Mouse (Mus musculus): Measurements from ENCODE around the gene Rac3. TPM values are rescaled to one million over a fixed set of nuclear protein-coding genes. Genes with fewer than 3 reads are reported as not detected.
"Not testable (repeated sequence)": the region's sequence is repeated elsewhere in the genome, so short reads cannot be mapped to it uniquely, and the experiment has no call there.

Rac3 gene
- polyA plus RNA-seq, 1 experiment from 2014 or later = 7.5 TPM

DNA sequence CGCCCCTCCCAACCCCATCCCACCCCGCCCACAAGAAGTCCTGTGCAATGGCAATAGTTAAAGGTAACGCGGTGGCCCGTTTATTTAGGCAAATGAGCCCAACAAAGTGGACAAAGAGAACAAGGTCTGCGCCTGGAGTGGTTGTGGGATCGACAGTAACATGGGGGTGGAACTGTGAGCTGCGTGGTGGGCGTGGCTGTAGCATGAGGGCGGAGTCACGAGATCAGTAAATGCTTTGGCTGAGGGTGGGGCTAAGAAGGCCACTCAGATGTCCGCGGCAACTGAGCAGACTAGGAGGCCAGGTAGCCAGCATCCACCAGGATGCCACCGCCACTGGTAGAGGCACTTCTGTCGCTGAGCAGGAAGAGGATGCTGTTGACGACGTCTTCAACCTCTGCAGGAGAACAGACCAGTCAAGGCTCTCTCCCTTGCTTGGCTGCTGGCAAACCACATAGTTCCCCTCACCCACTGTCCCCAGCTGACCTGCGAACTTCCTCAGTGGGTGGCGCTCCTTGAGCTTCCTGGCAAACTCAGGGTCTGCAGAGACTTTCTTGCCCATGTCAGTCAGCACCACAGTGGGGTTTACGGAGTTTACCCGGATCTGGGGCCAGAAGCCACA, 8.3 kb downstream of the Rac3 start:
- not testable (repeated sequence) for H3K4me3 ChIP-seq (ENCODE audit: inconsistent target)

GRCm38 (mm10) chr11:120730331-120730870, 9.1 kb downstream of the Rac3 start:
- H3K4me3 ChIP-seq (ENCODE audit: inconsistent target) = peak overlapping the region; percentile 20; the same call in 1 of the 2 replicates
- H3K27ac ChIP-seq = no peak overlapping the region
- H3K79me2 ChIP-seq (ENCODE audit: inconsistent target) = no peaks in the 10 kb centered on the region
- H3K36me3 ChIP-seq (ENCODE audit: inconsistent target) = peaks cover 6% of the 10 kb centered on the region
- WGBS (ENCODE audit: missing documents) = 91% methylated on average over 10 of the region's 10 CpGs

More for the DNA sequence above, 8.3 kb downstream of the Rac3 start:
- H3K27ac ChIP-seq; H3K79me2 ChIP-seq (ENCODE audit: inconsistent target); H3K36me3 ChIP-seq (ENCODE audit: inconsistent target): not testable (repeated sequence)
- 8% methylated on average over 17 of the region's 21 CpGs for WGBS (ENCODE audit: missing documents)

- WGBS (ENCODE audit: missing documents) = 89% methylated on average over 1 of the region's 1 CpGs
- no peaks in the 10 kb centered on the region for H3K36me3 ChIP-seq (ENCODE audit: inconsistent target)
- H3K4me3 ChIP-seq (ENCODE audit: inconsistent target) = peak overlapping the region; percentile 20
- no peaks in the 10 kb centered on the region for H3K79me2 ChIP-seq (ENCODE audit: inconsistent target)
- H3K27ac ChIP-seq = peak overlapping the region; percentile 77
These were observed 10.1 kb downstream of the Rac3 start for GRCm38 (mm10) chr11:120731395-120731794.

DNA sequence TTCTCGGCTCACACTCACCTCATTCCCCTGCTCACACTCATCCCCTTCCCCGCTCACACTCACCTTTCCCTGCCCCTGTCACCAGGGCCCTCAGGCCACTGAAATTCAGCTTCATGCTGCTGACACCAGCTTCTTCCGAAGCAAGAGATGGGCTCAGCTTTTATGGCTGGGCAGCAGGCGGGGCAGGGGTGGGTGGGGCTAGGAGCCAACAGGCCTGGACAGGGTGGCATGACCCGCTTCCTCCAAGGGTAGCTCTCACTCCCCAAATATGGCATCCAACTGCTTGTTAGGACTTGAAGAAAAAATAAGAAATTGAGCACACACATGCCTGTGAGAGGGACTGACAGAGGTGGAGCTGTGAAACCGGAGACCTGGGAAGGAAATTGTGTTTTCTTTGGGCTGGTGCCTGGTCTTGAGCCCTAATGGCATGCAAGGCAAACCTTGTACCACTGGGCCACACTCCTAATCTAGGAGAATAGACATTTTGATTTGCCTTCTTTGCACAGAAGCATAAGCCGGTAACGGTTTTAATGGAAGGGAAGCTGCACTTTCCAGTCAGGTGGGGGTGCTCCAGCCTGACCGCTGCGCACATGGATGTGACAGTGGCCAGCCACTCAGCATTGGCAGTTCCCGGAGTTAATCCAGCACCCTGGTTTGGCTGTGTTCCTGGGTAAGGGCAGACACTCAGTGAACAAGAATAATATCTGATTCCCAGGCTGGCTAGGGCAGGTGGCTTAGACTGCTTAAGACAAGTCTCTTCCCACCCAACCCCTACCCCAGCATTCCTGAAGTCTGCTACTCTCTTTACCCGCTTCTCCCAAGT, 10.8 kb downstream of the Rac3 start, which contains the start of gene Cbr2:
Gene Cbr2 (minus strand): TSS at position 257 of the 823 bp plus-strand sequence.
- WGBS (ENCODE audit: missing documents) = 90% methylated on average over 12 of the region's 12 CpGs
- H3K27ac ChIP-seq = peak within 1 kb of the TSS; percentile 77
- H3K4me3 ChIP-seq (ENCODE audit: inconsistent target) = peak within 1 kb of the TSS; percentile 20
- H3K36me3 ChIP-seq (ENCODE audit: inconsistent target) = no peaks in the 10 kb centered on the region
- H3K79me2 ChIP-seq (ENCODE audit: inconsistent target) = no peaks in the 10 kb centered on the region

DNA sequence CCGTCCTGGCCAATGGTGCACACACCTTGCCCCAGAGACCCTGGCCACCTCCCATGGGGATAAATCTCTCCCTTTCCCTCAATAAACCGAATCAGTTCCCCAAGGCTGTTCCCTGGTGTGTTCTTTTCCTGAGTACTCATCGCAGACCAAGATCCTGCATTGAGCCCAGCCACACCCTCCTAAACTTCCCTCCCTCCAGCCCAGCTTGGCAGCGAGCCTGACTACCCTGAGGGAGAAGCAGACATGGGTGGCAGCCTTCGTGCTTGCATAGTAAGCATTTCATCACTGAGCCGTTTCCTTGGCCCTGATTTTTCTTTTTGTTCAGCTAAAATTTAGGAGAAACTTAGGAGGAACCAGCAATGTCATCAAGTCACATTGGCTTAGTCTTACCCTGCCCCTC, 12.3 kb downstream of the Rac3 start:
- no peaks in the 10 kb centered on the region for H3K36me3 ChIP-seq (ENCODE audit: inconsistent target)
- no peaks in the 10 kb centered on the region for H3K79me2 ChIP-seq (ENCODE audit: inconsistent target)
- no peak overlapping the region for H3K4me3 ChIP-seq (ENCODE audit: inconsistent target)
- H3K27ac ChIP-seq = peak overlapping the region; percentile 77
- 17% methylated on average over 6 of the region's 6 CpGs for WGBS (ENCODE audit: missing documents)

GRCm38 (mm10) chr11:120736424-120736823, 15.2 kb downstream of the Rac3 start:
- Histone ChIP-seq H3K79me2 (ENCODE audit: inconsistent target) (no peaks in the 10 kb centered on the region), H3K4me3 (ENCODE audit: inconsistent target) (no peak overlapping the region), H3K27ac (no peak overlapping the region), H3K36me3 (ENCODE audit: inconsistent target) (no peaks in the 10 kb centered on the region)
- WGBS (ENCODE audit: missing documents) = 93% methylated on average over 5 of the region's 6 CpGs

DNA sequence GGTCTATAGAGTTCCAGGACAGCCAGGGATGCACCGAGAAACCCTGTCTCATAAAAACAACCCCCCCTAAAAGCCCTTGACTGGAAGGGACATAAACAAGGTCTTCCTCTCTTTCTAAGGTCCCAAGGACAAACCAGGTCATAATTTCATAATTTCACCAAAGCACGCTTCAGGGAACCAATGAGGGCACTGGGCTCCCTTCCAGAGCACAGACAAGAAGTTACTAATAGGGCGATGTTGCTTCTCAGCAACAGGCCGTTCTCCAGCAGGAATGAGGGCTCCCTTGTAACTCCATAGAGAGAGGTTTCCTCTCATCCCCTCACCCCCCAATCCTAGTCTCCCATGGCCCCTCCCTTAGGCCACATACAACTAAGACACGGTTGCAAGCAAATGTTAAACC, 19.7 kb downstream of the Rac3 start:
- no peak overlapping the region for H3K27ac ChIP-seq
- H3K36me3 ChIP-seq (ENCODE audit: inconsistent target) = no peaks in the 10 kb centered on the region
- no peaks in the 10 kb centered on the region for H3K79me2 ChIP-seq (ENCODE audit: inconsistent target)
- H3K4me3 ChIP-seq (ENCODE audit: inconsistent target) = no peak overlapping the region
- 92% methylated on average over 5 of the region's 5 CpGs for WGBS (ENCODE audit: missing documents)

DNA sequence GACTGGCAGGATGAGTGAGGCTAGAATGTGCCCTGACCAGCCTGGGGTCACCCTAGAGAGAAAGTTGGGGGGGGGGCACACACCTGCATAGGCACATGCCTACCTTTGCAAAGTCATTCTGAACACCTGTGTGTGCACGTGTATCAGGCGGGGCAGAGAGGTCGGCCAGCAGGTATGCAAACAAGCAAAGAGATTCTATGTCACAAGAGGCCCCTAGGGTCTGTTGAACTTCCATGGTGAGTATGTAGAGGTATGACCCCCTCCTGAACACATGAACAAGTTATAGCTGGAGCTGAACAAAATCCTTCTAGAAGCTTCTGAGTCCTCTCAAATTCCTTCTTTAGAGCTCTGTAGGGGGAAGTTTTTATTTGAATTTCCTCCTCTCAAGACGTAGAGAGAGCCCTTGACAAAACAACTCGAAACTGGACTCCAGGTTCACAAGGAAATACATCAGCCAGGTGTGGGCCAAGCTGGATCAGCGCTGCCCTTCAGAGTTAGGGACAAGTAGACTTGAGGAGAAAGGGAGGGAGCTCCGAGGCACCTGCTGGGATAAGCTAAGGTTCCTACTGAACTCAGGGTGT, 22.9 kb downstream of the Rac3 start:
- H3K79me2 ChIP-seq (ENCODE audit: inconsistent target) = no peaks in the 10 kb centered on the region
- 91% methylated on average over 7 of the region's 7 CpGs for WGBS (ENCODE audit: missing documents)
- H3K27ac ChIP-seq = no peak overlapping the region
- H3K4me3 ChIP-seq (ENCODE audit: inconsistent target) = no peak overlapping the region
- H3K36me3 ChIP-seq (ENCODE audit: inconsistent target) = no peaks in the 10 kb centered on the region

- Histone ChIP-seq H3K4me3 (ENCODE audit: inconsistent target) (no peak overlapping the region), H3K79me2 (ENCODE audit: inconsistent target) (no peaks in the 10 kb centered on the region), H3K27ac (peak overlapping the region; percentile 68), H3K36me3 (ENCODE audit: inconsistent target) (no peaks in the 10 kb centered on the region)
- WGBS (ENCODE audit: missing documents) = 4% methylated on average over 4 of the region's 4 CpGs
These were observed 26.7 kb downstream of the Rac3 start for GRCm38 (mm10) chr11:120747974-120748373.

DNA sequence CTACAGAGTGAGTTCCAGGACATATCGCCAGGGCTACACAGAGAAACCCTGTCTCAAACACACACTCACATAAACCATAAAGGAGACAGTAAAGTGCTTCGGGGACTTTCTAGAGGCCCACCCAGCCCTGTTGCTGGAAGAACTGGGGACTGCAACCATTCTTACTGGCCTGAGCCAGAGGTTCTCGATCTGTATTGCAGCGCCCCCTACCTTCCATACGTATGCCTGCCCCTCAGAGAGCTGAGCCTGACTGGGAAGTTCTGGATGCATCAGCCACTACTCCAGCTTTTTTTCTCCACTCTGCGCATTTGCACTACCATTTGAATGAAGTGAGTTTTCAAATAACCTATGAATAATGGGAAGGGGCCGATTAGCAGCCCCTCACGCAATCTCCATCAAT, 28.2 kb downstream of the Rac3 start:
- no peak overlapping the region for H3K4me3 ChIP-seq (ENCODE audit: inconsistent target)

DNA sequence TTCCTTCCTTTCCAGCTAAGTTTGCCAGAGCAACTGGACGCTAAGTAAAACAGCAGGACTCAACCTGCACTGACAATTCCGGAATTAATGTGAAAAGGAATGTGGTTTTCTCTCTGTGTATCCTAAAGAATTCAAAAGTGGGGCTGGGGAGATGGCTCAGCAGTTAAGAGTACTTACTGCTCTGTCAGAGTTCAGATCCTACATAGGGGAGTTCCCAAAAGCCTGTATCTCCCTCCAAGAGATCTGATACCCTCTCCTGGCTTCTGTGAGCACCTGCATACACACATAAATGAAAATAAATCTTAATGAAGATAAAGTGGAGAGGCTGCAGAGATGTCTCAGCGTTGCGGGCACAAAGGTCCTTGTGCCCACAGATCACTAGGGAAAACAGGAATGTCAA, 30.3 kb downstream of the Rac3 start:
- Histone ChIP-seq H3K4me3 (ENCODE audit: inconsistent target) (no peak overlapping the region), H3K36me3 (ENCODE audit: inconsistent target) (no peaks in the 10 kb centered on the region), H3K27ac (no peak overlapping the region), H3K79me2 (ENCODE audit: inconsistent target) (no peaks in the 10 kb centered on the region)
- 95% methylated on average over 4 of the region's 4 CpGs for whole genome bisulfite sequencing (ENCODE audit: missing documents)

More for the DNA sequence above, 28.2 kb downstream of the Rac3 start:
- no peaks in the 10 kb centered on the region for H3K79me2 ChIP-seq (ENCODE audit: inconsistent target)
- WGBS (ENCODE audit: missing documents) = 58% methylated on average over 8 of the region's 8 CpGs
- H3K27ac ChIP-seq = no peak overlapping the region
- H3K36me3 ChIP-seq (ENCODE audit: inconsistent target) = no peaks in the 10 kb centered on the region

DNA sequence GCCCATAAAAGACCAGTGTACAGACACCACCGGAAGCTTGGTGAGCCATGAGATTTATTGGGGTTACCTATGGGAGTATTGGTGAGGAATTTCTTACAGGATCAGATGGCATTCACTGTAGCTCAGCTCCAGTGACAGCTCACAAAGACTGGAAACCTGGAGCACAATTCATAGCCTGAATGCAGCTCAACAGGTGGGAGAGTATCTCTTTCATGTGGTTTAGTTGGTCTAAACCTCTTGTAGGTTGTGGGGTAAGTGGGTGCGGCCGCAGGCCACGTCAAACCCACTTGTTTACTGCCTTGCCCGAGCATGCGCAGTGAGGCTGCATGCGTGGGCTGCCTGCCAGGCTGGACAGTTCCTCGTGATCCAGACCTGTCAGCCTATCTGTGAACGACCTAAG, 39.0 kb downstream of the Rac3 start:
- Histone ChIP-seq H3K79me2 (ENCODE audit: inconsistent target) (no peaks in the 10 kb centered on the region), H3K36me3 (ENCODE audit: inconsistent target) (no peaks in the 10 kb centered on the region), H3K27ac (no peak overlapping the region), H3K4me3 (ENCODE audit: inconsistent target) (no peak overlapping the region)
- 98% methylated on average over 5 of the region's 9 CpGs for WGBS (ENCODE audit: missing documents)

GRCm38 (mm10) chr11:120761811-120762671, 40.8 kb downstream of the Rac3 start:
- no peaks in the 10 kb centered on the region for H3K36me3 ChIP-seq (ENCODE audit: inconsistent target)
- H3K27ac ChIP-seq = no peak overlapping the region
- no peak overlapping the region for H3K4me3 ChIP-seq (ENCODE audit: inconsistent target)
- WGBS (ENCODE audit: missing documents) = 83% methylated on average over 14 of the region's 14 CpGs
- H3K79me2 ChIP-seq (ENCODE audit: inconsistent target) = no peaks in the 10 kb centered on the region

DNA sequence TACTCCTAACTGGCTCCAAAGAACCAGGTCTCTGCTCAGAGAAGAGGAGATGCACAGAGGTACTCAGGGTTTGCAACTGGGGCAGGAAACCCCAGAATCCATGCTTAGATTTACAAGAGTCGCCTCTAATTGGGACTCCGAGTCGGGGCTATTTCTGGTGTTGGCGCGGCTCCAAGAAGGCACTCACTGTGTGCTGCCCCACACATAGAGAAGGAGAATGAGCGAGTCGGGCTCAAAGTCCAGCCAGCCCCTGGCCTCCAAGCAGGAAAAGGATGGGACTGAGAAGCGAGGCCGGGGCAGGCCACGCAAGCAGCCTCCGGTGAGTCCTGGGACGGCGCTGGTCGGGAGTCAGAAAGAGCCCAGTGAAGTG, 41.4 kb downstream of the Rac3 start, which contains the start of gene Hmga1b:
Gene Hmga1b (plus strand): TSS at position 123 of the 370 bp plus-strand sequence.
- not testable (repeated sequence) for H3K4me3 ChIP-seq (ENCODE audit: inconsistent target); H3K36me3 ChIP-seq (ENCODE audit: inconsistent target); H3K27ac ChIP-seq; H3K79me2 ChIP-seq (ENCODE audit: inconsistent target)
- 29% methylated on average over 12 of the region's 14 CpGs for WGBS (ENCODE audit: missing documents)
